In the genomic region with DNA sequence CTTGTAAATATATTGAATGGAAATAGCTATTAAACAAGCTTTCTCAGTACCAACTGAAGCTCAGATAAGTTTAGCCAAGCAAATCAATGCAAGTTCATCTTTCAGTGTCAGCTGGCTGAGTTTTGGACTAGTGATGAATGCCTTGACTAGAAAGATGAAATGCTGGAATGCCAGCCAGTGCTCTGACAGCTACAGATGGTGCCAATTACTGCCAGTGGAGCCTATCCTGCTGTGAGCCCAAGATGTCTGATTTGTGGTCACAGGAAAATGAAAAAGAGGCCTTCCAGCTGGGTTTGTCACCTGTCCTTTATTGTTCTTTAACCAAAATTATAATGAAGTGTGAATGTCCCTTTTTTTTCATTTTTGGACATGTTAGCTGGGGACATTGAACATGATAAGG, we compare ENCODE assay signal across 15 mouse cellular contexts.
A peak's percentile ranks its signal among the peaks of the same experiment; 100 is the strongest.
DNase-seq lines count a peak whose midpoint lies in the region; ATAC-seq lines count a peak whose summit lies in the region.
"Had no signal": no experiment of that assay in that cellular context is flagged by ENCODE, and none has a peak within 500 bp of the region (broad histone marks: within the 10 kb centered on the region; RNA-seq: fewer than 3 reads in every experiment).

No protein-coding gene starts in this region.

- ATAC-seq in forebrain, embryonic 14.5 days, result no peak; the same call in 1 of the 2 replicates
- ATAC-seq in forebrain, embryonic 11.5 days (replicated peaks; ENCODE audit: low FRiP score), result no peak
- ATAC-seq in kidney, embryonic 14.5 days (ENCODE audit: low FRiP score, low TSS enrichment), result no peak
- ATAC-seq: liver, postnatal 0 days had no signal

- no peaks in the 10 kb centered on the region for H3K27me3 ChIP-seq in forebrain, embryonic 14.5 days (replicated peaks; ENCODE audit: control insufficient read depth, insufficient read depth, low read length)
- no peaks in the 10 kb centered on the region for H3K27me3 ChIP-seq in forebrain, embryonic 11.5 days (ENCODE audit: control insufficient read depth, insufficient read depth, low read length)
- H3K27me3 ChIP-seq in embryonic facial prominence, embryonic 10.5 days (replicated peaks; ENCODE audit: low read depth, poor library complexity, severe bottlenecking), result no peaks in the 10 kb centered on the region
- H3K27me3 ChIP-seq in kidney, embryonic 14.5 days (ENCODE audit: control insufficient read depth, insufficient read depth, low read length), result no peaks in the 10 kb centered on the region
- H3K27me3 ChIP-seq: CH12.LX; hindbrain, embryonic 12.5 days had no signal

- no peaks in the 10 kb centered on the region for H3K9me3 ChIP-seq in forebrain, embryonic 14.5 days (replicated peaks; ENCODE audit: control insufficient read depth, low read length)
- H3K9me3 ChIP-seq in forebrain, embryonic 11.5 days (ENCODE audit: control insufficient read depth, low read length), result no peaks in the 10 kb centered on the region
- no peaks in the 10 kb centered on the region for H3K9me3 ChIP-seq in embryonic facial prominence, embryonic 10.5 days
- H3K9me3 ChIP-seq in kidney, embryonic 14.5 days (ENCODE audit: control insufficient read depth, low read length), result no peaks in the 10 kb centered on the region
- H3K9me3 ChIP-seq: hindbrain, embryonic 12.5 days; midbrain, embryonic 10.5 days had no signal

- no peak overlapping the region for H3K9ac ChIP-seq in forebrain, embryonic 14.5 days (ENCODE audit: low read length)
- no peak overlapping the region for H3K9ac ChIP-seq in forebrain, embryonic 11.5 days (ENCODE audit: low read length)
- no peak overlapping the region for H3K9ac ChIP-seq in kidney, embryonic 14.5 days (ENCODE audit: low read depth, low read length)
- H3K9ac ChIP-seq: hindbrain, embryonic 12.5 days; liver, postnatal 0 days had no signal

- no peaks in the 10 kb centered on the region for H3K36me3 ChIP-seq in forebrain, embryonic 14.5 days (ENCODE audit: control insufficient read depth, insufficient read depth, low read length)
- H3K36me3 ChIP-seq in forebrain, embryonic 11.5 days (ENCODE audit: control insufficient read depth, insufficient read depth, low read length), result no peaks in the 10 kb centered on the region
- no peaks in the 10 kb centered on the region for H3K36me3 ChIP-seq in embryonic facial prominence, embryonic 10.5 days (replicated peaks)
- H3K36me3 ChIP-seq in kidney, embryonic 14.5 days (ENCODE audit: control insufficient read depth, insufficient read depth, low read length), result no peaks in the 10 kb centered on the region
- H3K36me3 ChIP-seq: hindbrain, embryonic 12.5 days; midbrain, embryonic 10.5 days had no signal

- H3K4me1 ChIP-seq in forebrain, embryonic 14.5 days (ENCODE audit: control insufficient read depth, insufficient read depth, low read length), result no peaks in the 10 kb centered on the region
- H3K4me1 ChIP-seq in forebrain, embryonic 11.5 days (replicated peaks; ENCODE audit: control insufficient read depth, insufficient read depth, low read length), result no peaks in the 10 kb centered on the region
- H3K4me1 ChIP-seq in embryonic facial prominence, embryonic 10.5 days, result no peaks in the 10 kb centered on the region
- no peaks in the 10 kb centered on the region for H3K4me1 ChIP-seq in kidney, embryonic 14.5 days (ENCODE audit: control insufficient read depth, insufficient read depth, low read length)
- H3K4me1 ChIP-seq: hindbrain, embryonic 12.5 days; midbrain, embryonic 10.5 days had no signal

- peak; percentile 37 for DNase-seq in forebrain, embryonic 14.5 days (ENCODE audit: low spot score)
- no peak for DNase-seq in forebrain, embryonic 11.5 days (ENCODE audit: low spot score)
- DNase-seq in Muller cell, postnatal 12 days (ENCODE audit: inconsistent ontology term), result peak; percentile 70
- peak; percentile 44 for DNase-seq in cerebellum, adult 8-10 months
- DNase-seq in embryonic facial prominence, embryonic 10.5 days (ENCODE audit: low spot score), result peak; percentile 10
- no peak for DNase-seq in ovary, postnatal 14 days (ENCODE audit: low spot score)
- no peak for DNase-seq in right cerebral cortex, adult 2 months (ENCODE audit: low spot score in 2 of 2)
- DNase-seq: adrenal gland, postnatal 14 days; kidney, adult 18-20 months; liver, postnatal 0 days; right cerebral cortex, postnatal 14 days had no signal

- no peak overlapping the region for H3K4me2 ChIP-seq in forebrain, embryonic 14.5 days (ENCODE audit: low read length)
- no peak overlapping the region for H3K4me2 ChIP-seq in forebrain, embryonic 11.5 days (ENCODE audit: low read depth, low read length, severe bottlenecking)
- no peak overlapping the region for H3K4me2 ChIP-seq in kidney, embryonic 14.5 days (replicated peaks; ENCODE audit: low read depth, low read length)
- H3K4me2 ChIP-seq: hindbrain, embryonic 12.5 days had no signal

- no peak overlapping the region for H3K4me3 ChIP-seq in forebrain, embryonic 14.5 days (ENCODE audit: low read depth, low read length)
- no peak overlapping the region for H3K4me3 ChIP-seq in forebrain, embryonic 11.5 days (ENCODE audit: low read depth, low read length)
- no peak overlapping the region for H3K4me3 ChIP-seq in embryonic facial prominence, embryonic 10.5 days
- no peak overlapping the region for H3K4me3 ChIP-seq in kidney, embryonic 14.5 days (ENCODE audit: low read length)
- H3K4me3 ChIP-seq: hindbrain, embryonic 12.5 days; midbrain, embryonic 10.5 days had no signal

- no peak overlapping the region for H3K27ac ChIP-seq in forebrain, embryonic 14.5 days (ENCODE audit: low read depth, low read length)
- no peak overlapping the region for H3K27ac ChIP-seq in forebrain, embryonic 11.5 days (ENCODE audit: low read depth, low read length)
- H3K27ac ChIP-seq in embryonic facial prominence, embryonic 10.5 days (replicated peaks), result no peak overlapping the region
- no peak overlapping the region for H3K27ac ChIP-seq in kidney, embryonic 14.5 days (ENCODE audit: low read depth, low read length)
- H3K27ac ChIP-seq: hindbrain, embryonic 12.5 days; midbrain, embryonic 10.5 days had no signal

Comparison
In these comparisons a context has a peak if more than half of its experiments do, and no peak if none do; other contexts are left out.
1. DNase-seq: peak in forebrain, embryonic 14.5 days (single experiment), Muller cell, postnatal 12 days (single experiment), cerebellum, adult 8-10 months (single experiment) and embryonic facial prominence, embryonic 10.5 days (single experiment); none in forebrain, embryonic 11.5 days (single experiment), ovary, postnatal 14 days (single experiment) and right cerebral cortex, adult 2 months (0 of 2).